31 mouse cellular contexts compared by ENCODE assay signal in the genomic region with DNA sequence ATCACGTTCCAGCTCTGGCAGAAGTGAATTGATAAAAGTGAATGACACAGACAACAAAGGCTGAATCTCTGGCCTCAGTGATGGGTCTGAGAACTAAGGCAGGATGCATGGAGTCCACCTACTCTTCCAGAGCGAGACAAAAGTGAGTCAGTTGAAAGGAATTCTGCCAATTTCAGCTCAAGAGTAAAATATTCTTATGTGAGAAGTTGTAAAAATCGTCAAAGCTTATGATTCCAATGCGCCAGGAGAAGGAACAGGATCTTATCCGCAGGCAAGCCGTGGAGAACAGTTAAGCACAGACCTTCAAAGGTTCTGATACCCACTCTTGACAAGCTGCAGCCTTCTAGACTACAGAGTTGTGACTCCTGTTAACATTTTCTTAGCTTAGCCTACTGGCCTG. TPM values are rescaled to one million over a fixed set of nuclear protein-coding genes. Genes with fewer than 3 reads are reported as not detected.
A peak's percentile ranks its signal among the peaks of the same experiment; 100 is the strongest.
DNase-seq lines count a peak whose midpoint lies in the region; ATAC-seq lines count a peak whose summit lies in the region.
"Had no signal": no experiment of that assay in that cellular context is flagged by ENCODE, and none has a peak within 500 bp of the region (broad histone marks: within the 10 kb centered on the region; RNA-seq: fewer than 3 reads in every experiment).

No protein-coding gene starts in this region.

- no peak overlapping the region for H3K4me2 ChIP-seq in midbrain, embryonic 11.5 days
- H3K4me2 ChIP-seq in midbrain, embryonic 15.5 days, result no peak overlapping the region
- H3K4me2 ChIP-seq in kidney, embryonic 14.5 days (replicated peaks; ENCODE audit: low read depth, low read length), result no peak overlapping the region
- H3K4me2 ChIP-seq: embryonic facial prominence, embryonic 13.5 days; forebrain, embryonic 13.5 days; heart, embryonic 13.5 days; hindbrain, embryonic 12.5 days; hindbrain, embryonic 15.5 days had no signal

- no peaks in the 10 kb centered on the region for H3K27me3 ChIP-seq in midbrain, embryonic 11.5 days (ENCODE audit: control insufficient read depth, insufficient read depth, low read length)
- no peaks in the 10 kb centered on the region for H3K27me3 ChIP-seq in midbrain, embryonic 15.5 days (replicated peaks)
- H3K27me3 ChIP-seq in kidney, embryonic 14.5 days (ENCODE audit: control insufficient read depth, insufficient read depth, low read length), result no peaks in the 10 kb centered on the region
- H3K27me3 ChIP-seq: CH12.LX; embryonic facial prominence, embryonic 13.5 days; forebrain, embryonic 13.5 days; heart, embryonic 13.5 days; hindbrain, embryonic 15.5 days had no signal

- H3K36me3 ChIP-seq in midbrain, embryonic 11.5 days (ENCODE audit: control insufficient read depth, insufficient read depth, low read length), result no peaks in the 10 kb centered on the region
- no peaks in the 10 kb centered on the region for H3K36me3 ChIP-seq in midbrain, embryonic 15.5 days (replicated peaks)
- no peaks in the 10 kb centered on the region for H3K36me3 ChIP-seq in kidney, embryonic 14.5 days (ENCODE audit: control insufficient read depth, insufficient read depth, low read length)
- H3K36me3 ChIP-seq: embryonic facial prominence, embryonic 10.5 days; embryonic facial prominence, embryonic 13.5 days; forebrain, embryonic 10.5 days; G1E; heart, embryonic 10.5 days; heart, embryonic 13.5 days; hindbrain, embryonic 12.5 days; hindbrain, embryonic 15.5 days had no signal

- H3K27ac ChIP-seq in midbrain, embryonic 11.5 days (ENCODE audit: low read depth, low read length), result no peak overlapping the region
- H3K27ac ChIP-seq in midbrain, embryonic 15.5 days, result no peak overlapping the region
- H3K27ac ChIP-seq in kidney, embryonic 14.5 days (ENCODE audit: low read depth, low read length), result no peak overlapping the region
- H3K27ac ChIP-seq: embryonic facial prominence, embryonic 10.5 days; embryonic facial prominence, embryonic 13.5 days; forebrain, embryonic 10.5 days; forebrain, embryonic 13.5 days; heart, adult 2 months; heart, embryonic 10.5 days; heart, embryonic 13.5 days; hindbrain, embryonic 12.5 days; hindbrain, embryonic 15.5 days had no signal

- 84% methylated on average over 6 of the region's 6 CpGs for WGBS in midbrain, embryonic 11.5 days
- 77% methylated on average over 6 of the region's 6 CpGs for WGBS in midbrain, embryonic 15.5 days
- WGBS in kidney, embryonic 14.5 days, result 82% methylated on average over 6 of the region's 6 CpGs

- DNase-seq in frontal cortex, postnatal 25 days (ENCODE audit: low spot score in 2 of 2), result no peak
- peak; percentile 21 for DNase-seq in midbrain, embryonic 11.5 days (ENCODE audit: low spot score, missing footprints)
- DNase-seq in brain, adult 2 months (ENCODE audit: low read depth, low spot score), result peak; percentile 85
- DNase-seq in heart, postnatal 10 days, result no peak
- DNase-seq: adrenal gland, postnatal 10 days; B cell, adult 2 months; cerebellum, adult 11-12 months; cerebellum, adult 8-10 months; cerebellum, postnatal 10 days; cerebellum, postnatal 36 days; embryo, embryonic 11 days; gastrocnemius, postnatal 36 days; heart, adult 2 months had no signal

- H3K4me1 ChIP-seq in midbrain, embryonic 11.5 days (ENCODE audit: control insufficient read depth, insufficient read depth, low read length), result no peaks in the 10 kb centered on the region
- peaks cover 28% of the 10 kb centered on the region for H3K4me1 ChIP-seq in midbrain, embryonic 15.5 days
- H3K4me1 ChIP-seq in kidney, embryonic 14.5 days (ENCODE audit: control insufficient read depth, insufficient read depth, low read length), result no peaks in the 10 kb centered on the region
- H3K4me1 ChIP-seq: hindbrain, embryonic 12.5 days had no signal

- ATAC-seq in frontal cortex, adult (ENCODE audit: low TSS enrichment), result peak; percentile 48
- ATAC-seq in midbrain, embryonic 11.5 days (ENCODE audit: low FRiP score), result no peak
- no peak for ATAC-seq in midbrain, embryonic 15.5 days (replicated peaks)
- no peak for ATAC-seq in kidney, embryonic 14.5 days (ENCODE audit: low FRiP score, low TSS enrichment)
- ATAC-seq: activated CD4-positive, CD25-positive, alpha-beta regulatory T cell, adult 4 months; forebrain, embryonic 13.5 days; forebrain, embryonic 16.5 days had no signal

- intact Hi-C loops in heart, postnatal 10 days (cut with DNase I), result loop anchor here (10.0 kb wide), 2 partner anchors 402 to 482 kb away; no protein-coding TSS in a partner anchor

- no peak overlapping the region for H3K9ac ChIP-seq in midbrain, embryonic 11.5 days (ENCODE audit: low read length)
- H3K9ac ChIP-seq in midbrain, embryonic 15.5 days, result no peak overlapping the region
- H3K9ac ChIP-seq in kidney, embryonic 14.5 days (ENCODE audit: low read depth, low read length), result no peak overlapping the region
- H3K9ac ChIP-seq: embryonic facial prominence, embryonic 13.5 days; forebrain, embryonic 13.5 days; heart, embryonic 13.5 days; hindbrain, embryonic 12.5 days; hindbrain, embryonic 15.5 days had no signal

- no peak overlapping the region for H3K4me3 ChIP-seq in midbrain, embryonic 11.5 days (ENCODE audit: low read depth, low read length)
- H3K4me3 ChIP-seq in midbrain, embryonic 15.5 days, result no peak overlapping the region
- H3K4me3 ChIP-seq in kidney, embryonic 14.5 days (ENCODE audit: low read length), result no peak overlapping the region
- H3K4me3 ChIP-seq: embryonic facial prominence, embryonic 10.5 days; embryonic facial prominence, embryonic 13.5 days; forebrain, embryonic 10.5 days; forebrain, embryonic 13.5 days; heart, adult 2 months; heart, embryonic 10.5 days; heart, embryonic 13.5 days; hindbrain, embryonic 12.5 days; hindbrain, embryonic 15.5 days had no signal

- no peaks in the 10 kb centered on the region for H3K9me3 ChIP-seq in midbrain, embryonic 11.5 days (ENCODE audit: control insufficient read depth, low read length)
- no peaks in the 10 kb centered on the region for H3K9me3 ChIP-seq in midbrain, embryonic 15.5 days
- H3K9me3 ChIP-seq in kidney, embryonic 14.5 days (ENCODE audit: control insufficient read depth, low read length), result no peaks in the 10 kb centered on the region
- H3K9me3 ChIP-seq: embryonic facial prominence, embryonic 10.5 days; embryonic facial prominence, embryonic 13.5 days; forebrain, embryonic 10.5 days; forebrain, embryonic 13.5 days; G1E; heart, embryonic 10.5 days; heart, embryonic 13.5 days; hindbrain, embryonic 12.5 days; hindbrain, embryonic 15.5 days had no signal

RNA-seq across cellular contexts. Expression of gene 1700001L19Rik, which starts 5.9 kb away (rescaled TPM):
- 0.40 and 1.3 TPM in 2 replicates for polyA plus RNA-seq in midbrain, embryonic 11.5 days (2014; fragmentation: Nextera tagmentation; extraction: Ambion mirVana)
- 9.6 and 9.8 TPM in 2 replicates for polyA plus RNA-seq in midbrain, embryonic 15.5 days (2015; fragmentation: Nextera tagmentation; extraction: Ambion mirVana)
- polyA plus RNA-seq in kidney, embryonic 14.5 days (2014; fragmentation: Nextera tagmentation; extraction: Ambion mirVana), result 0.27 and 0.51 TPM in 2 replicates
- not detected for total RNA-seq in heart, postnatal 10 days (2021)
- total RNA-seq: CH12.LX; G1E; gastrocnemius, postnatal 36 days; granulocyte monocyte progenitor cell, adult 5-6 weeks; heart, adult 2 months; heart, postnatal 25 days; hematopoietic stem cell, adult 5-6 weeks had no signal
- polyA plus RNA-seq: activated CD4-positive, CD25-positive, alpha-beta regulatory T cell, adult 4 months; G1E had no signal

RNA-seq across cellular contexts. Expression of gene Fastkd3, which starts 21.1 kb away (rescaled TPM):
- 45.0 and 46.8 TPM in 2 replicates for polyA plus RNA-seq in midbrain, embryonic 11.5 days (2014; fragmentation: Nextera tagmentation; extraction: Ambion mirVana)
- 22.8 and 23.8 TPM in 2 replicates for polyA plus RNA-seq in midbrain, embryonic 15.5 days (2015; fragmentation: Nextera tagmentation; extraction: Ambion mirVana)
- polyA plus RNA-seq in kidney, embryonic 14.5 days (2014; fragmentation: Nextera tagmentation; extraction: Ambion mirVana), result 34.1 and 40.1 TPM in 2 replicates
- total RNA-seq in heart, postnatal 10 days (2021), result 1 to 10 TPM; 7.7 to 9.8 TPM

RNA-seq across cellular contexts. Expression of gene Mtrr, which starts 21.1 kb away (rescaled TPM):
- 13.8 and 18.9 TPM in 2 replicates for polyA plus RNA-seq in midbrain, embryonic 11.5 days (2014; fragmentation: Nextera tagmentation; extraction: Ambion mirVana)
- polyA plus RNA-seq in midbrain, embryonic 15.5 days (2015; fragmentation: Nextera tagmentation; extraction: Ambion mirVana), result 12.9 and 14.4 TPM in 2 replicates
- 15.3 and 24.8 TPM in 2 replicates for polyA plus RNA-seq in kidney, embryonic 14.5 days (2014; fragmentation: Nextera tagmentation; extraction: Ambion mirVana)
- total RNA-seq in heart, postnatal 10 days (2021), result 10 to 100 TPM; 14.1 to 15.4 TPM

Comparison
In these comparisons a context has a peak if more than half of its experiments do, and no peak if none do; other contexts are left out.
1. DNase-seq: peak in midbrain, embryonic 11.5 days (single experiment) and brain, adult 2 months (single experiment); none in frontal cortex, postnatal 25 days (0 of 2) and heart, postnatal 10 days (0 of 2).